Mouse (Mus musculus) heart, embryonic 12.5 days (tissue): ENCODE data around the gene Tbxas1. TPM values are rescaled to one million over a fixed set of nuclear protein-coding genes. Genes with fewer than 3 reads are reported as not detected.

Source experiments
- ATAC-seq: fragments of 200-750 bp; cut with Nextera tagmentation; 2 replicates; pipeline ENCODE4 v1.8.0; 2017; ENCODE audit warnings: moderate TSS enrichment, moderate library complexity; ENCODE audit not compliant: insufficient number of reproducible peaks, low FRiP score
- H3K27ac ChIP-seq: fragments of 300-500 bp; sonication (generic); 2 replicates; pipeline ENCODE4 v1.5.1; 2016; ENCODE audit warnings: mild to moderate bottlenecking, moderate library complexity; ENCODE audit not compliant: poor library complexity, severe bottlenecking
- H3K27me3 ChIP-seq: fragments of 300-500 bp; sonication (generic); replicated peaks from 2 replicates; pipeline ENCODE4 v1.6.1; 2016; ENCODE audit warnings: mild to moderate bottlenecking, moderate library complexity
- H3K36me3 ChIP-seq: fragments of 300-500 bp; sonication (generic); 2 replicates; pipeline ENCODE4 v1.6.1; 2016; ENCODE audit warnings: mild to moderate bottlenecking, moderate library complexity
- H3K4me1 ChIP-seq: fragments of 300-500 bp; sonication (generic); replicated peaks from 2 replicates; pipeline ENCODE4 v1.6.1; 2016; ENCODE audit warnings: mild to moderate bottlenecking
- H3K4me2 ChIP-seq: fragments of 300-500 bp; sonication (generic); 2 replicates; pipeline ENCODE4 v1.6.1; 2016; ENCODE audit warnings: mild to moderate bottlenecking, moderate library complexity
- H3K4me3 ChIP-seq: fragments of 300-500 bp; sonication (generic); 2 replicates; pipeline ENCODE4 v1.5.1; 2016; ENCODE audit warnings: mild to moderate bottlenecking
- H3K9ac ChIP-seq: fragments of 300-500 bp; sonication (generic); 2 replicates; pipeline ENCODE4 v1.6.1; 2016; ENCODE audit warnings: mild to moderate bottlenecking, moderate library complexity
- H3K9me3 ChIP-seq: fragments of 300-500 bp; sonication (generic); replicated peaks from 2 replicates; pipeline ENCODE4 v1.6.1; 2016; ENCODE audit warnings: mild to moderate bottlenecking, moderate library complexity
- WGBS: fragments of 180-500 bp; shearing (Covaris S2); methylation state at CpG from one replicate; pipeline ENCODE4 v1.1.7; 2016; 5-methylcytosine and 5-hydroxymethylcytosine counted together
- polyA plus RNA-seq: library from polyadenylated mRNA; unstranded; fragments of >200 nt; fragmentation: Nextera tagmentation; extraction: Ambion mirVana; gene quantifications from 2 replicates; pipeline ENCODE4 v1.2.1, GENCODE M21; 2016

Tbxas1 gene
- polyA plus RNA-seq, 1 experiment from 2014 or later = 3.4 TPM

- H3K4me1 ChIP-seq = peaks cover 26% of the 10 kb centered on the region
- peaks cover 6% of the 10 kb centered on the region; the same call in 1 of the 2 replicates for H3K36me3 ChIP-seq
- no peaks in the 10 kb centered on the region for H3K9me3 ChIP-seq
- H3K4me2 ChIP-seq = peak overlapping the region; percentile 84
- peak overlapping the region; percentile 67 for H3K4me3 ChIP-seq
- WGBS = 15% methylated on average over 8 of the region's 8 CpGs
- peak overlapping the region; percentile 58 for H3K9ac ChIP-seq
- no peak for ATAC-seq
- H3K27ac ChIP-seq = no peak overlapping the region
- no peaks in the 10 kb centered on the region for H3K27me3 ChIP-seq
These were observed 1.2 kb upstream of the Tbxas1 start for GRCm38 (mm10) chr6:38874035-38874434.

GRCm38 (mm10) chr6:38874565-38875257 is 493 bp upstream of the Tbxas1 start:
- peak overlapping the region; percentile 75 for H3K27ac ChIP-seq
- no peaks in the 10 kb centered on the region for H3K9me3 ChIP-seq
- H3K4me2 ChIP-seq = peak overlapping the region; percentile 84
- no peak for ATAC-seq
- H3K27me3 ChIP-seq = no peaks in the 10 kb centered on the region
- peak overlapping the region; percentile 87 for H3K9ac ChIP-seq
- H3K4me1 ChIP-seq = peaks cover 26% of the 10 kb centered on the region
- WGBS = under 1% methylated on average over 23 of the region's 23 CpGs
- peak overlapping the region; percentile 67 for H3K4me3 ChIP-seq
- H3K36me3 ChIP-seq = peaks cover 6% of the 10 kb centered on the region; the same call in 1 of the 2 replicates

GRCm38 (mm10) chr6:38876071-38876911 is 1.1 kb downstream of the Tbxas1 start, which contains the start of gene Hipk2:
TSS of gene Hipk2 (minus strand) at chr6:38876165.
- Histone ChIP-seq H3K36me3 (no peaks in the 10 kb centered on the region), H3K27me3 (no peaks in the 10 kb centered on the region), H3K4me1 (peaks cover 17% of the 10 kb centered on the region), H3K4me2 (peak within 1 kb of the TSS; percentile 84), H3K9me3 (no peaks in the 10 kb centered on the region), H3K27ac (peak within 1 kb of the TSS; percentile 75), H3K4me3 (peak within 1 kb of the TSS; percentile 67), H3K9ac (peak within 1 kb of the TSS; percentile 87)
- 2% methylated on average over 102 of the region's 108 CpGs for WGBS
- peak; percentile 93 for ATAC-seq

- no peak for ATAC-seq
- H3K9me3 ChIP-seq = no peaks in the 10 kb centered on the region
- H3K4me2 ChIP-seq = no peak overlapping the region
- H3K27me3 ChIP-seq = no peaks in the 10 kb centered on the region
- H3K4me1 ChIP-seq = peaks cover 11% of the 10 kb centered on the region
- no peak overlapping the region for H3K9ac ChIP-seq
- H3K4me3 ChIP-seq = no peak overlapping the region
- no peaks in the 10 kb centered on the region for H3K36me3 ChIP-seq
- WGBS = 93% methylated on average over 2 of the region's 2 CpGs
- no peak overlapping the region for H3K27ac ChIP-seq
These were observed 2.5 kb downstream of the Tbxas1 start for GRCm38 (mm10) chr6:38877674-38878073.

GRCm38 (mm10) chr6:38881468-38881867 is 6.3 kb downstream of the Tbxas1 start:
- Histone ChIP-seq H3K9ac (no peak overlapping the region), H3K27me3 (no peaks in the 10 kb centered on the region), H3K9me3 (no peaks in the 10 kb centered on the region), H3K4me1 (peaks cover 8% of the 10 kb centered on the region; the same call in 1 of the 2 replicates), H3K36me3 (no peaks in the 10 kb centered on the region), H3K27ac (no peak overlapping the region), H3K4me3 (no peak overlapping the region), H3K4me2 (no peak overlapping the region)
- no peak for ATAC-seq
- 70% methylated on average over 2 of the region's 2 CpGs for WGBS

- H3K4me3 ChIP-seq = no peak overlapping the region
- H3K27me3 ChIP-seq = no peaks in the 10 kb centered on the region
- H3K27ac ChIP-seq = no peak overlapping the region
- no peak for ATAC-seq
- no peaks in the 10 kb centered on the region for H3K9me3 ChIP-seq
- H3K4me1 ChIP-seq = peaks cover 8% of the 10 kb centered on the region; the same call in 1 of the 2 replicates
- H3K9ac ChIP-seq = no peak overlapping the region
- WGBS = 66% methylated on average over 6 of the region's 6 CpGs
- no peaks in the 10 kb centered on the region for H3K36me3 ChIP-seq
- H3K4me2 ChIP-seq = no peak overlapping the region
These were observed 6.8 kb downstream of the Tbxas1 start for GRCm38 (mm10) chr6:38881975-38882374.

GRCm38 (mm10) chr6:38882728-38883171 is 7.5 kb downstream of the Tbxas1 start:
- no peaks in the 10 kb centered on the region for H3K36me3 ChIP-seq
- no peak overlapping the region for H3K4me2 ChIP-seq
- no peak overlapping the region; the same call in 1 of the 2 replicates for H3K9ac ChIP-seq
- H3K4me1 ChIP-seq = peaks cover 8% of the 10 kb centered on the region; the same call in 1 of the 2 replicates
- no peak overlapping the region for H3K4me3 ChIP-seq
- no peaks in the 10 kb centered on the region for H3K9me3 ChIP-seq
- WGBS = 51% methylated on average over 6 of the region's 6 CpGs
- ATAC-seq = no peak
- H3K27ac ChIP-seq = no peak overlapping the region
- no peaks in the 10 kb centered on the region for H3K27me3 ChIP-seq

GRCm38 (mm10) chr6:38884482-38884881 is 9.3 kb downstream of the Tbxas1 start:
- Histone ChIP-seq H3K9me3 (no peaks in the 10 kb centered on the region), H3K4me1 (peaks cover 8% of the 10 kb centered on the region; the same call in 1 of the 2 replicates), H3K4me2 (no peak overlapping the region), H3K4me3 (no peak overlapping the region), H3K9ac (no peak overlapping the region), H3K27ac (no peak overlapping the region), H3K36me3 (no peaks in the 10 kb centered on the region), H3K27me3 (no peaks in the 10 kb centered on the region)
- no peak for ATAC-seq
- WGBS = 41% methylated on average over 3 of the region's 3 CpGs

GRCm38 (mm10) chr6:38885132-38885531 is 9.9 kb downstream of the Tbxas1 start:
- H3K9ac ChIP-seq = no peak overlapping the region
- H3K9me3 ChIP-seq = no peaks in the 10 kb centered on the region
- no peak overlapping the region for H3K27ac ChIP-seq
- 64% methylated on average over 1 of the region's 1 CpGs for WGBS
- H3K4me2 ChIP-seq = no peak overlapping the region
- H3K36me3 ChIP-seq = no peaks in the 10 kb centered on the region
- no peak for ATAC-seq
- H3K4me1 ChIP-seq = peaks cover 8% of the 10 kb centered on the region; the same call in 1 of the 2 replicates
- H3K27me3 ChIP-seq = no peaks in the 10 kb centered on the region
- no peak overlapping the region for H3K4me3 ChIP-seq

- Histone ChIP-seq H3K4me2 (no peak overlapping the region), H3K4me1 (peaks cover 8% of the 10 kb centered on the region; the same call in 1 of the 2 replicates), H3K36me3 (no peaks in the 10 kb centered on the region), H3K9ac (no peak overlapping the region), H3K4me3 (no peak overlapping the region), H3K27ac (no peak overlapping the region), H3K9me3 (no peaks in the 10 kb centered on the region), H3K27me3 (no peaks in the 10 kb centered on the region)
- 81% methylated on average over 4 of the region's 4 CpGs for WGBS
- ATAC-seq = no peak
These were observed 12.2 kb downstream of the Tbxas1 start for GRCm38 (mm10) chr6:38887436-38887835.

GRCm38 (mm10) chr6:38889156-38889555 is 14.0 kb downstream of the Tbxas1 start:
- Histone ChIP-seq H3K4me1 (no peaks in the 10 kb centered on the region), H3K9ac (no peak overlapping the region), H3K36me3 (no peaks in the 10 kb centered on the region), H3K9me3 (no peaks in the 10 kb centered on the region), H3K4me3 (no peak overlapping the region), H3K4me2 (no peak overlapping the region), H3K27me3 (no peaks in the 10 kb centered on the region), H3K27ac (no peak overlapping the region)
- WGBS = 76% methylated on average over 6 of the region's 6 CpGs
- ATAC-seq = no peak
